Mouse (Mus musculus) myocyte (in vitro differentiated cells): ENCODE data around the gene Fars2. TPM values are rescaled to one million over a fixed set of nuclear protein-coding genes. Genes with fewer than 3 reads are reported as not detected.

ENCODE experiments used
- H3K27me3 ChIP-seq: one replicate; pipeline ENCODE4 v1.6.1; 2011; ENCODE audit not compliant: control insufficient read depth, insufficient read depth, insufficient read length
- H3K36me3 ChIP-seq: one replicate; pipeline ENCODE4 v1.6.1; 2011; ENCODE audit not compliant: control insufficient read depth, insufficient read depth
- H3K4me2 ChIP-seq: one replicate; pipeline ENCODE4 v1.6.1; 2011; ENCODE audit warnings: low read depth, control low read depth
- H3K4me3 ChIP-seq: one replicate; pipeline ENCODE4 v1.5.1; 2011; ENCODE audit warnings: mild to moderate bottlenecking, control low read depth, moderate library complexity
- H3K79me2 ChIP-seq: one replicate; pipeline ENCODE4 v1.6.1; 2011; ENCODE audit not compliant: control insufficient read depth, insufficient read depth
- H3ac ChIP-seq: one replicate; pipeline ENCODE4 v1.6.1; 2011; ENCODE audit not compliant: control insufficient read depth, insufficient read length
- CEBPB ChIP-seq: IDR thresholded peaks from 2 replicates; pipeline ENCODE4 v1.6.1; 2011; ENCODE audit warnings: mild to moderate bottlenecking, moderate library complexity; ENCODE audit not compliant: poor library complexity, insufficient read depth, severe bottlenecking
- E2F4 ChIP-seq: IDR thresholded peaks from one replicate; pipeline ENCODE4 v1.6.1; 2011; ENCODE audit warnings: mild to moderate bottlenecking, control low read depth, moderate library complexity; ENCODE audit not compliant: insufficient read depth
- MAX ChIP-seq: IDR thresholded peaks from one replicate; pipeline ENCODE4 v1.6.1; 2011; ENCODE audit warnings: low read depth, mild to moderate bottlenecking, control low read depth
- MYOD1 ChIP-seq, 3 experiments: IDR thresholded peaks; one replicate each; pipeline ENCODE4 v1.6.1; 2011; ENCODE audit warnings: control low read depth in 2 of 3, low read depth in 2 of 3, mild to moderate bottlenecking in 2 of 3, moderate library complexity in 1 of 3; ENCODE audit not compliant: insufficient read length in 2 of 3, control insufficient read depth in 1 of 3
- MYOG ChIP-seq, 3 experiments: IDR thresholded peaks; one replicate each; pipeline ENCODE4 v1.6.1; 2011; ENCODE audit warnings: control low read depth in 2 of 3, low read depth in 2 of 3, mild to moderate bottlenecking in 2 of 3; ENCODE audit not compliant: insufficient read length in 2 of 3, control insufficient read depth in 1 of 3, insufficient read depth in 1 of 3
- POLR2A ChIP-seq: IDR thresholded peaks from one replicate; pipeline ENCODE4 v1.6.1; 2011; ENCODE audit warnings: low read depth, mild to moderate bottlenecking, control low read depth, moderate library complexity; ENCODE audit not compliant: insufficient read length
- POLR2AphosphoS2 ChIP-seq: IDR thresholded peaks from one replicate; pipeline ENCODE4 v1.6.1; 2011; ENCODE audit warnings: low read depth, control low read depth; ENCODE audit not compliant: insufficient read length
- REST ChIP-seq: IDR thresholded peaks from one replicate; pipeline ENCODE4 v1.6.1; 2011; ENCODE audit warnings: mild to moderate bottlenecking, control low read depth, moderate library complexity; ENCODE audit not compliant: insufficient read depth, insufficient read length
- SRF ChIP-seq: IDR thresholded peaks from one replicate; pipeline ENCODE4 v1.6.1; 2011; ENCODE audit warnings: low read depth; ENCODE audit not compliant: control insufficient read depth, insufficient read length
- TCF12 ChIP-seq: IDR thresholded peaks from one replicate; pipeline ENCODE4 v1.6.1; 2011; ENCODE audit warnings: mild to moderate bottlenecking, control low read depth; ENCODE audit not compliant: poor library complexity, insufficient read depth, severe bottlenecking
- TCF3 ChIP-seq: IDR thresholded peaks from one replicate; pipeline ENCODE4 v1.6.1; 2011; ENCODE audit warnings: low read depth, control low read depth; ENCODE audit not compliant: insufficient read length
- USF1 ChIP-seq: IDR thresholded peaks from one replicate; pipeline ENCODE4 v1.6.1; 2011; ENCODE audit warnings: low read depth, mild to moderate bottlenecking, control low read depth, moderate library complexity
- polyA plus RNA-seq: library from polyadenylated mRNA; unstranded; fragments of >200 nt; fragmentation: generic; extraction: Trizol; gene quantifications from one replicate; pipeline ENCODE4 v1.2.1, GENCODE M21; 2012; ENCODE audit warnings: missing spikeins

Fars2 gene
- polyA plus RNA-seq, 1 experiment = 53.6 TPM

GRCm38 (mm10) chr13:36218347-36218746 is 101.1 kb downstream of the Fars2 start:
- Histone ChIP-seq H3K36me3 (no peaks in the 10 kb centered on the region), H3K4me3 (no peak overlapping the region), H3K27me3 (no peaks in the 10 kb centered on the region), H3K79me2 (no peaks in the 10 kb centered on the region), H3ac (no peak overlapping the region), H3K4me2 (no peak overlapping the region)
- TF ChIP-seq REST (no peak), E2F4 (no peak), MYOD1 (IDR thresholded peaks at IDR 0.05; ENCODE audit: control insufficient read depth in 1 of 3, insufficient read length in 2 of 3, low read depth in 2 of 3) (no peak), TCF12 (no peak), CEBPB (no peak), MAX (no peak), POLR2AphosphoS2 (no peak), MYOG (IDR thresholded peaks at IDR 0.05; ENCODE audit: control insufficient read depth in 1 of 3, insufficient read depth in 1 of 3, insufficient read length in 2 of 3, low read depth in 2 of 3) (no peak), USF1 (no peak), POLR2A (no peak), SRF (no peak), TCF3 (no peak)

- H3K4me3 ChIP-seq = no peak overlapping the region
- H3K27me3 ChIP-seq = no peaks in the 10 kb centered on the region
- TF ChIP-seq CEBPB = peak; percentile 80
- no peak for TF ChIP-seq REST
- H3K79me2 ChIP-seq = no peaks in the 10 kb centered on the region
- no peak overlapping the region for H3ac ChIP-seq
- no peak overlapping the region for H3K4me2 ChIP-seq
- H3K36me3 ChIP-seq = no peaks in the 10 kb centered on the region
Measured at GRCm38 (mm10) chr13:36219506-36219905, 102.3 kb downstream of the Fars2 start.

GRCm38 (mm10) chr13:36221897-36222296 is 104.7 kb downstream of the Fars2 start:
- TF ChIP-seq SRF (no peak), MYOD1 (IDR thresholded peaks at IDR 0.05; ENCODE audit: control insufficient read depth in 1 of 3, insufficient read length in 2 of 3, low read depth in 2 of 3) (no peak), E2F4 (no peak), POLR2AphosphoS2 (no peak), POLR2A (no peak), MAX (no peak), MYOG (IDR thresholded peaks at IDR 0.05; ENCODE audit: control insufficient read depth in 1 of 3, insufficient read depth in 1 of 3, insufficient read length in 2 of 3, low read depth in 2 of 3) (no peak), REST (no peak)
- Histone ChIP-seq H3K4me3 (no peak overlapping the region), H3ac (no peak overlapping the region), H3K4me2 (no peak overlapping the region), H3K79me2 (no peaks in the 10 kb centered on the region), H3K36me3 (no peaks in the 10 kb centered on the region), H3K27me3 (no peaks in the 10 kb centered on the region)

- Histone ChIP-seq H3K36me3 (no peaks in the 10 kb centered on the region), H3K4me2 (no peak overlapping the region), H3ac (no peak overlapping the region), H3K79me2 (no peaks in the 10 kb centered on the region), H3K27me3 (no peaks in the 10 kb centered on the region), H3K4me3 (no peak overlapping the region)
- TF ChIP-seq USF1 = no peak
- no peak for TF ChIP-seq POLR2A
- no peak for TF ChIP-seq MYOG (IDR thresholded peaks at IDR 0.05; ENCODE audit: control insufficient read depth in 1 of 3, insufficient read depth in 1 of 3, insufficient read length in 2 of 3, low read depth in 2 of 3)
- no peak for TF ChIP-seq TCF3
- TF ChIP-seq POLR2AphosphoS2 = no peak
- no peak for TF ChIP-seq MAX
- TF ChIP-seq SRF = no peak
- no peak for TF ChIP-seq CEBPB
- no peak for TF ChIP-seq E2F4
- no peak for TF ChIP-seq MYOD1 (IDR thresholded peaks at IDR 0.05; ENCODE audit: control insufficient read depth in 1 of 3, insufficient read length in 2 of 3, low read depth in 2 of 3)
- TF ChIP-seq REST = no peak
- no peak for TF ChIP-seq TCF12
Measured at GRCm38 (mm10) chr13:36222721-36223120, 105.5 kb downstream of the Fars2 start.

- Histone ChIP-seq H3K36me3 (no peaks in the 10 kb centered on the region), H3K4me3 (no peak overlapping the region)
- TF ChIP-seq TCF3 (no peak), MYOG (IDR thresholded peaks at IDR 0.05; ENCODE audit: control insufficient read depth in 1 of 3, insufficient read depth in 1 of 3, insufficient read length in 2 of 3, low read depth in 2 of 3) (no peak), SRF (no peak), MYOD1 (IDR thresholded peaks at IDR 0.05; ENCODE audit: control insufficient read depth in 1 of 3, insufficient read length in 2 of 3, low read depth in 2 of 3) (no peak), POLR2AphosphoS2 (no peak), E2F4 (no peak), TCF12 (no peak)
Measured at GRCm38 (mm10) chr13:36224431-36224830, 107.2 kb downstream of the Fars2 start.

More at GRCm38 (mm10) chr13:36224431-36224830, 107.2 kb downstream of the Fars2 start:
- no peaks in the 10 kb centered on the region for H3K79me2 ChIP-seq
- no peak overlapping the region for H3ac ChIP-seq
- H3K4me2 ChIP-seq = no peak overlapping the region
- H3K27me3 ChIP-seq = no peaks in the 10 kb centered on the region
